Comparison of ENCODE assay signal across 8 mouse cellular contexts in genomic region chr19:44407341-44408222, GRCm38 (mm10). TPM values are rescaled to one million over a fixed set of nuclear protein-coding genes. Genes with fewer than 3 reads are reported as not detected.
DNase-seq lines count a peak whose midpoint lies in the region; ATAC-seq and TF ChIP-seq lines count a peak whose summit lies in the region.

TSS of gene Scd1 (minus strand) at chr19:44407879.

- DNase-seq in NIH3T3 (ENCODE audit: low read depth) = peak; percentile 95
- peak; percentile 81 for DNase-seq in cerebellum, adult 8-10 months
- peak; percentile 86 for DNase-seq in forelimb bud, embryonic 11.5 days (ENCODE audit: low read depth, low spot score)
- DNase-seq in heart, postnatal 4 days = peak; percentile 56
- peak; percentile 76 to 83 for DNase-seq in layer of hippocampus, adult 8-10 months (ENCODE audit: low spot score in 2 of 2)
- DNase-seq in lung, embryonic 14.5 days = peak; percentile 80
- DNase-seq in ovary, postnatal 14 days (ENCODE audit: low spot score) = peak; percentile 49
- peak; percentile 53 to 71 for DNase-seq in urinary bladder, postnatal 4 days (ENCODE audit: low spot score in 2 of 2)

- H3K9ac ChIP-seq in lung, embryonic 14.5 days = peak within 1 kb of the TSS; percentile 44

- no peaks in the 10 kb centered on the region for H3K4me1 ChIP-seq in lung, embryonic 14.5 days (ENCODE audit: insufficient read depth)

- H3K9me3 ChIP-seq in lung, embryonic 14.5 days (ENCODE audit: low read depth, low read length) = no peaks in the 10 kb centered on the region

- ATAC-seq in lung, embryonic 14.5 days (ENCODE audit: insufficient read depth) = peak; percentile 94

- H3K27ac ChIP-seq in lung, embryonic 14.5 days (ENCODE audit: low read depth) = peak within 1 kb of the TSS; percentile 58

- H3K4me3 ChIP-seq in lung, embryonic 14.5 days (ENCODE audit: low read depth, low read length) = peak within 1 kb of the TSS; percentile 48

- under 1% methylated on average over 33 of the region's 35 CpGs for WGBS in lung, embryonic 14.5 days

- H3K4me2 ChIP-seq in lung, embryonic 14.5 days = peak within 1 kb of the TSS; percentile 95

- no peaks in the 10 kb centered on the region for H3K36me3 ChIP-seq in lung, embryonic 14.5 days (ENCODE audit: insufficient read depth)

- H3K27me3 ChIP-seq in lung, embryonic 14.5 days (ENCODE audit: insufficient read depth, low read length) = no peaks in the 10 kb centered on the region; the same call in 1 of the 2 replicates

- TF ChIP-seq CTCF in lung, embryonic 14.5 days (IDR thresholded peaks at IDR 0.05; ENCODE audit: low read depth) = no peak

RNA-seq across cellular contexts. Expression of gene Scd1, which starts in this region (rescaled TPM):
- total RNA-seq in heart, postnatal 4 days (2021) = 10 to 100 TPM; 12.3 to 12.9 TPM
- total RNA-seq in layer of hippocampus, adult 8-10 months (2022) = 100 to 1,000 TPM; 131 to 178 (median 143) TPM
- polyA plus RNA-seq in lung, embryonic 14.5 days (2014; fragmentation: Nextera tagmentation; extraction: Ambion mirVana) = 2.7 and 3.1 TPM in 2 replicates

Comparison
In these comparisons a context has a peak if more than half of its experiments do, and no peak if none do; other contexts are left out.
1. Peak in every context shown above with its lines: DNase-seq, ATAC-seq, H3K4me3 ChIP-seq and H3K27ac ChIP-seq.
2. RNA of gene Scd1 (total RNA-seq): 131 to 178 TPM in layer of hippocampus, adult 8-10 months; 12.3 to 12.9 TPM in heart, postnatal 4 days; every median in the first group is over 4 times any median in the second.